Mouse (Mus musculus) gonadal fat pad, adult 2 months (tissue): ENCODE results near the gene Fam172a. TPM values are rescaled to one million over a fixed set of nuclear protein-coding genes. Genes with fewer than 3 reads are reported as not detected.
"Not testable (repeated sequence)": the region's sequence is repeated elsewhere in the genome, so short reads cannot be mapped to it uniquely, and the experiment has no call there.

Source experiments
- DNase-seq: peaks from one replicate; pipeline ENCODE4 v3.0.0-alpha.2; 2012; ENCODE audit warnings: low read depth
- polyA plus RNA-seq: library from polyadenylated mRNA; depleted of rRNA; stranded (reverse); fragments of >200 nt; gene quantifications from 2 replicates; pipeline ENCODE4 v1.2.3, GENCODE M21; 2012; rRNA removed

Gene Fam172a
- polyA plus RNA-seq: 5.9 and 9.3 TPM in 2 replicates

DNA sequence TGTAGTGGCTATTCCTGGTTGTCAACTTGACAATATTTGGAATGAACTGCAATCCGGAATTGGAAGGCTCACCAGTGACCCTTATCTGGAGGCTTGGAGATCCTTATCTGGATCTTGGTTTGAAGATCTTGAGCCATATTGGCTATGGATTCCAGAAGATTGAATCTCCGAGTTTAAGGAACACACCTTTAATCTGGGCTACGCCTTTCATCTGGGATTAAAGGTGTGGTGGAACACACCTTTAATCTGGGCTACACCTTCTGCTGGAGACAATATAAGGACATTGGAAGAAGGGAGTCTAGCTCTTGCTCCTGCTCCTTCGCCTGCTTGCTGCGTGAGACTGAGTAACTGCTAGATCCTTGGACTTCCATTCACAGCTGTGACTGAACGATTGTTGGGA is at the start of gene Fam172a:
Fam172a (plus strand) TSS at position 301 of the 400 bp plus-strand sequence.
- not testable (repeated sequence) for DNase-seq

DNA sequence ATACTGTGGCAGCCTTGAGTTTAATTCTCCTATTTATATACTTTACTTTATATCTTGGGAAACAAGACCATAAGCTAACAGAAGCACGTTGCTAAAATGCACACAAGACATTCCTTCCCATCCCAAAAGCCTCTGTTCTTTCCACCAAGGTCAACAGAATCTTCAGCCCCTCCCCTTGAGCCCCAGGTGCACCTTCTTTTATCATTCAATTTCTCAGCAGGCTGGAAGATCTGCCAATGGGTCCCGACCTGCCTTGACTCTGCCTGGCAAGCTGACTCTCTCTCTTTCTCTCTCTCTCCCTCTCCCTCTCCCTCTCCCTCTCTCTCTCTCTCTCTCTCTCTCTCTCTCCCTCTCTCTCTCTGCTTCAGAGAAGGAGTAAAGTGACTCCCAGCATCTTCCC is 13.2 kb upstream of the Fam172a start:
- DNase-seq: no peak

DNA sequence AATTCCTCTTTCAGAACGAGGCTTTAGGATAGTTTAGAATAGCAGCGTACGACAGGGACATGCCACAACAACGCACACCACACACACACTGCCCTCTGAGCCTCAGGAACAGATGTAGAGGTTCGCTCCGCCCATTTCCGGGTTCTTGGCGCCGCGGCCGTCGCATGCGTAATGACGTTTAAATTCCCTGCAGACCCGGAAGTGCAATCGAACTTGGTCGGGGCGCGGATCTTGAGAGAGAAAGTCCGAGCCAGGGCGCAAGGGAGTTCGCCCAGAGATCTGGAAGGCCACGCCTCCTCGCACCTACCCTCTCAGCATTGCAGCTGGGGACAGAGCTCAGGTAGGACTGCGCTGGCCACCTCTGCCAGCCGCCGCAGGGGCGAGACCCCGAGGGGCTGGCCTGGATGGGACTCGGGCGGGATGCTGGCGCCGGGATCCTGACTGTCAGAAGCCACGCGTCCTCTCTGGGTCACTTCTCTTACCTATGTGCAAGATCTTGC is 6.7 kb downstream of the Fam172a start:
- DNase-seq: peak; percentile 45

DNA sequence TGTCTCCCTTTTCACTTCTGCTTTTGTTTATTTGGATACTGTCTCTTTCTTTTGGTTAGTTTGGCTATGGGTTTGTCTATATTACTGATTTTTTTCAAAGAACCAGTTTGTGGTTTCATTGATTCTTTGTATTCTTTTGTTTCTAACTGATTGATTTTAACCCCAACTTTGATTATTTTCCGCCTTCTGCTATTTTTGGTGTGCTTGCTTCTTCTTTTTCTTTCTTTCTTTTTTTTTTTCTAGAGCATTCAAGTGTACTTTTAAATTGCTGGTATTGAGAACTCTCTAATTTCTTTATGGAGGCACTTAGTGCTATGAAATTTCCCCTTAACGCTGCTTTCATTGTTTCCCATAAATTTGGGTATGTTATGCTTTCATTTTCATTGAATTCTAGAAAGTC is 15.7 kb downstream of the Fam172a start:
- DNase-seq: no peak

DNA sequence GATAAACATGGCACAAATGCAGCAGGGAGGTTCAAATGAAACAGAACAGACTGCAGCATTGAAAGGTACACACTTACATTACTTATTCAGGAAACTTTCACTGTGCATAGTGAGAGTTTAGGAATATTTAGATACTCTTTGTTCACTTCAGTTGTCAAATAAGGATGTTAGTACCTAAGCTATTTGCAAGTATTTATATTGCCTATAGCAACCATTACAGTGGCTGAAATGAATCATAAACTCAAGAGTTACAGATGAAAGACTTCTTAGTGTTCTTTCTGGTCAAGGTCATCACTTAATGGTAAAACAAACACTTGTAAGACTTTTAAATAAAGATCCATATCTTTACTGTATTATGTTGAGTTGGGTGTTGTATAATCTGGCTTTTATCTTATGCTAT is 41.0 kb downstream of the Fam172a start:
- DNase-seq: no peak

DNA sequence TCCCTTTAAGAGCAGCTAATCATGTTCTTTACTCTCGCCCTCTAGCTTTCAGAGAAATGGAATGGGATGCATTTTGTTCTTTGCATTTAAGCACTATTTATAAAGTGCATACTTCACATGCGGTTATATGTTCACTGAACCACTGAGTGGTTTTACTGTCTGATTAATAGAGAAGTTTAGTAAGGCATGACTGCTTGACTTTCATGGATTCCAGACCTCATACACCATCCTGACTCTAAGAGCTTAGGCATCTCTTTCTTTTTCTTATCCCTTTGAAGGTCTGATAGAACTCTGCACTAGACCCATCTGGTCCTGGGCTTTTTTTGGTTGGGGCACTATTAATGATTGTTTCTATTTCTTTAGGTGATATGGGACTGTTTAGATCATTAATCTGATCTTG is 75.8 kb downstream of the Fam172a start:
- no peak for DNase-seq

DNA sequence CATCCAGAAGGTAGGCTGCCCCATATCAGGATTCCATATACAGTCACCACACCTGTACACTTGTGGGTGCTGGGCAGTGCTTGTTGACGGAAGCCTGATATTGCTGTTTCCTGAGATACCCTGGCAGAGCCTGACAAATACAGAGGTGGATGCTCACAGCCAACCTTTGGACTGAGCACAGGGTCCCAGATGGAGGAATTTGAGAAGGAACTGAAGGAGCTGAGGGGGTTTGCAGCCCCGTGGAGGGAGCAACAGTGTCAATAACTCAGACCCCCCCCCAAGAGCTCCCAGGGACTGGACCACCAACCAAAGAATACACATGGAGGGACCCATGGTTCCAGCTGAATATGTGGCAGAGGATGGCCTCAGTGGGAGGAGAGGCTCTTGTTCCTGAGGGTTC is 105.5 kb downstream of the Fam172a start:
- not testable (repeated sequence) for DNase-seq

DNA sequence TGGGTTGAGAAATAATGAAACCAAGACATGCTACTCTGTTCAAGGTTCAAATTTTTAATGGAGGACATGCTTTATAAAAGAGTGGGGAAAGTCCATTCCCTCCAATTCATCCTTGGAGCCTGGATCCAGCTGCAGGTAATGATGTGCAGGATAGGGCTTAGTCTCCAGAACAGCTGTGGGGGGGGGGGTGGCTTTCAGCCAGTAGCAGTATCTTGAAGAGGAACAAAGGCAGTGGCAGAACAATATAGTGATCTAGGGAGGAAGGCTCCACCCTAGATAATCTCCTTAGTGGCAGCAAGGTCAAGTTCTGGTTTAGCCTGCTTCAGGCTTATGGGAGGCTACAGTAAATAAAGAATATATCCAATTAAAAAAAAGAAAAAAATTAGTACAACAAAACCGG is 108.6 kb downstream of the Fam172a start:
- DNase-seq: no peak

DNA sequence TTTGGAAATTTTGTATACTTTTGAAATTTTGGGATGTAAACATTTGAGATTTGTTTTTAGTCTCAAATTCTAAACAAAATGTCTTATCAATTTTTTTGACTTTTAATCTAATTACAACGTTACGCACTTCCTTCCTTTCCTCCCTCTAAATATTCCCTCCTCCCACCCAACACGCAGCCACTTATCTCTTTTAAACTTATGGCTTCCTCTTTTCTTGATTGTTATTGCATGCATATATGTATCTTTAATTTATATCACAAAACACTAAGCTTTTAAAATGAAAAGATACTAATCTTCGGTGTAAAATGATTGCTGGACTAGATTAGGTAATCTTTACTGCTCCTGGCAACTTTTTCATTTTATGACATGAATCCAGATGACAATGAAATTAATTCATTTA is 124.3 kb downstream of the Fam172a start:
- DNase-seq: no peak

DNA sequence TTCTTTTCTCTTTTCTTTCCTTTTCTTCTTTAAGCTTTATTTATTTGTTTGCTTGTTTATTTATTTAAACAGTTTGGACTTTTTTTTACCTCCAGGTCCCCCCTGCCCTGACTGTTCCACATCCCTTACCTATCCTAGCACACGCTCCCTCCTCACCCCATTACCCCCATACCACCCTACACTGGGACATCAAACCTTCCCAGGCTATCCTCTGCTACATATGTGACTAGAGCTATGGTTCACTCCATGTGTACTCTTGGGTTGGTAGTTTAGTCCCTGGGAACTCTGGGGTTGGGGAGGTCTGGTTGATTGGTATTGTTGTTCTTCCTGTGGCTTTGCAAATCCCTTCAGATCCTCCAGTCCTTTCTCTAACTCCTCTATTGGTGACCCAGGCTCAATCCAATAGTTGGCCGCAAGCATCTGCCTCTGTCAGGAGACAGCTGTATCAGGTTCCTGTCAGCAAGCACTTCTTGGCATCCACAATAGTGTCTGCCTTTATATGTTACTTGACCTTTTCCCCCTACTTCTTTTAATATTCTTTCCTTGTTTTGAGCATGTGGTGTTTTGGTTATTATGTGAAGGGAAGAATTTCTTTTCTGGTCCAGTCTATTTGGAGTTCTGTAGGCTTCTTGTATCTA is 141.3 kb downstream of the Fam172a start:
- DNase-seq: no peak

DNA sequence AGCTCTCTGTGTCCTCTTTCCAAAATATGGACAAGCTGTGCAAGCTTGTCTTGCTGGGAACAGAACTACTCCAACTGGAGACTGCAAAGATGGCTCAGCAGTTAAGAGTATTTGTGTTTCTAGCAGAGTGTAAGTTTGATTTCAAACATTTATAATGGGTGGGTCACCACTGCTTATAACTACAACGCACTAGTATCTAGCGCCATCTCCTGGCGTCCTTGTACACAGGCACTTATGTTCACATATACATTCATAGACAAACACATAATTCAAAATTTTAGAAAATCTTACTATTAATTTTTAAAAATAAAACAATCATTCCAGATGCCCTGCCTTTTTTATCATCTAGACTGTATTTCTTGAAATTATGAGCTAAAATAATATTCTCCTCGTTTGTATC is 147.0 kb downstream of the Fam172a start:
- no peak for DNase-seq

DNA sequence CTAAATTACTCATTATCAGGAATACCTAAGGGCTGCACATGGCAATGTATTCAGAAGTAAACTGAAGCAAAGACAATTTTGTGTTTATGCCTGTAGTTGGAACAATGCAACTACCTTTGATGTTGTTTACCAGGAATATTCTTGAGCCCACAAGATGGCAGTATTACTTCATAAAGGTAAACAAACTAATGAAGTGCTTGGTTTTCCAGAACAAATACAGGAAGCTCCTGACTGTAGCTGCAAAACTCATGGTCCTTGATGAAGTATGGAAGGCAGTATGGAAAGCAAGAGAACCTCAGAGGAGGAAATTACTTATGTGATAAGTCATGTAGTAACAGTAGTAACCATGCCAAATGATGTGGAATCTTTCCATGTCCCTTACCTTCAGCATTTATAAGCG is 163.0 kb downstream of the Fam172a start:
- no peak for DNase-seq

DNA sequence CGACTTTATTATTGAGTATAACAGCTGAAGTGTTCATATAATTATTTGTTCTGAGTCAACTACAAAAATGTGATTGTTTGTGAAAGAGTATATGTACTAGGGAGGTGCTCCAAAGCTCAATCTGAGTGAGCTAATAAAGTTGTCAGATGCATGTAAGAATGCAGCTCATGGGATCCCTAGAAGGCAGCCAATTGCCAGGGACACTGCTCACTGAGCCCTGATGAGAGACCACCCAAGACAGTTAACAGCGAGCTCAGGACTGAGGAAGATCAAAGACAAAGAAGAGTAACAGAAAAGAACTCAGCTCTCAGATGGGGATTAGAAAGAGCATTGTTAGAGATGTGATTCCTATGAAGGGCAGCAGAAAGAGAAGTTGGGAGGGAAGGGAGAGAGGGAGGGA is 166.5 kb downstream of the Fam172a start:
- DNase-seq: no peak

DNA sequence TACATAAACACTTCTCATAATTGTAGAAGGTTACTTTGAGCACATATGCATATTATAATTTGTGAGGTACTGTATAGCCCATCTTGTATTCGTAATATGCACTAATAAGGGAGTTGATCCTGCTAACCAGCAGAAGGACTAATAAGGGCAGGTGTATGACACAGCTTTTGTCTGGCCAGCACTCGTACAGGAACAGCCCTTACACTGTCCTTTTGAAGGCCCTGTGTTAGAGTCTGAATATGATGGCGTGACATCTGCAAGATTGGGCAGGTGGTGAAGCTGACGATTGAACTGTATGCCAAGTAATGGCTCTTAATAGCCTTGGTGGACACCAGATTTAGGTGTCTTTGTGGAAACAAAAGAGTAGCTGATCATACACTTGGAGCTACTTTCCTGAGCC is 176.3 kb downstream of the Fam172a start:
- no peak for DNase-seq

DNA sequence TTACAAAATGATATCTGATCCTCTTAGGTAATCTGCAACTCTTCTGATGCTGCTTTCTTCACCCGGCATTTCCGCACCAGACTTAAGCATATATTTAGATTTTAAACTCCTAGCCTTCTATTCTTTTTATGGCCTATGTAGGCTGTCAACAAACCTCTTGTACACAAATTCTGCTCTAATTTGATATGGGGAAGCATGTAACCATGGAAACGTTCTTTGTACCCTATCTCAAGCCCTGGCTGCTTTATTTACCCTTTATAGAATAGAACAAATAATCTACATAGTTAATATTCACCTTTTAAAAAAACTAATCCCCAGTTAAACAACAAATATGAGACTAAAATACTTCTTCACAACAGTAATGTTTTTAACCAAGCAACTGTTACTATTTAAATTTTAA is 176.7 kb downstream of the Fam172a start:
- DNase-seq: no peak

DNA sequence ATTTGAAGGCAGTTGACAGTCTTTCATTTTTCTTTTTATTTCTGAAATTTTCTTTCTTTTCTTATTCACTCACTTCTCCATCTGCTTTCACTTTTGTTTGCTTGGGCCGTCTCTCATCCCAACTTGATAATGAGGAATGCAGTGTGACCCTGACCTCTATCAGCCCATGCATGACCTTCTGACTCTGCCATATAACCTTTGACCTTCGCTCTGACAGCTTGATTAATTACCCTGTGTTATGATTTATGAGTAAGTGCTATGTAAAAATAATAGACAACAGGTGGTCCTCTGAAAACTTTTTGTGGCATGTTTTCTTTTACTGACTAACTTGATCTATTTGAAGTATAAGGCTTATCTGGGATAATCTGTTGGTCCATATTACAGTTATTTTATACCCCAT is 195.8 kb downstream of the Fam172a start:
- no peak for DNase-seq

DNA sequence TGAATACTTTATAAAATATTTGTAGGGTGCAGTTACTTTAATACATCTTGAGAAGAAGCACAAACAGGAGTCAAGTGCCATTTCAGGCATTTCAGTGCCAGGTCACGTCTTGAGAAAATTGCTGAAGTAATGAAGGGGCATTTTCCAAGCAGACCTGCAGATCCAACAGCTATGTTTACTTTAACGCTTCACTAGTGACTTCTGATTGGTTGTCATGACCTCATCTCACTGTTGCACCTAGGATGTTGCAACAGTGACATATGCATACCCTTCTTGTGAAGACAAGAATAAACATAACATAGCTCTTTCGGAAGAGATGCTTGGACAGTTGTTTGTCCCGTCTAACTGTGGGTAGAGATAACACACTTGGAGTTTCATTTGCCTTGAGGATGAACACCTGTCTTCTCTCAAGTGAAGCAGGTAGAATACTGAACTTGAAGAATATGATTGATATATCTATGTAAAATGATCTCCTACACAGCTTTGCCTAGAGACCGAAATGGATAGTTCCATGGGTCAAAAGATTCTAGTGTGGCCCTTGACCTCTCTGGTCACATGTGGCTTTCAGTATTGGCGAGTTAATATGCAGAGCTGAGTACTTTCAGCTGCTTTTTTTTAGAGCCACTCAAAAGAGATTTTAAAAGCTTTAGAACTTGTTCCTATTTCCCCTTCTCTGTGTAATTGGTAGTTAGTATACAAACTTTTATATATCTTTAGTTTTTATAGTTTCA is 196.4 kb downstream of the Fam172a start:
- no peak for DNase-seq

DNA sequence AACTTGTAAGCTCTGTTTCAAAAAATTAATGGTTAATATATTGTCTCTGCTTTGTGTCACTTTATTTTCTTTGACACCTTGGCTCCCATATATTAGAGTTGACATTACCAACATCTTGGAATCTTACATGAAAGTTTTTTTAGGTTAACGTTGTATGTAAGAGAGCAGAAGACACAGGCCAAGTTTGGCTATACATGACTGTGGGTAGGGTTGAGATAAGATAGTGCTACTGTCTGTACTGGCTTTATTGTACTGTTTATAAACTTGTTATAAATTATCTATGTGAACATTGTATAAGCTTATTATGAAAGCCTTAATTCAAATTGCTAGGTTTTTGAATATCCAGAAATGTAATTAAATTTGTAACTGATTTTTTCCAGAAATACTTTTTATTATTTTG is 197.9 kb downstream of the Fam172a start:
- DNase-seq: no peak

DNA sequence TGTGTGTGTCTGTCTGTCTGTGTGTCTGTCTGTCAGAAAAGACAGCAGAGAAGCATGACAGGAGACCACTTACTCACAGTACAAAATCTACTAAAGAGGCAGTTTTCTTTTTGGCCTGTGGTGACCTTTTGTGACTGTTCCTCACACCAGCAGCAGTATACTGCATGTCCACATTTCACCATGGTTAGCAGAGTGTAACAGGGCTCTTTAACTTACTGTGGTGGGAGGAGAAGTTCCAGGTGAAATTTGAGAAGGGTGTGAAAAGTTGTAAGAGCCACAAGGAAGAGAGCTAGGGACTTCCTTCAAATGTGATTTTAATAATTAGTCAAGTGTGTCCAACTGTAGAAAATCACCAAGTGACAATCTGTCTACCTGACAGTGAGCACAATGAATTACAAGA is 199.0 kb downstream of the Fam172a start:
- DNase-seq: no peak

DNA sequence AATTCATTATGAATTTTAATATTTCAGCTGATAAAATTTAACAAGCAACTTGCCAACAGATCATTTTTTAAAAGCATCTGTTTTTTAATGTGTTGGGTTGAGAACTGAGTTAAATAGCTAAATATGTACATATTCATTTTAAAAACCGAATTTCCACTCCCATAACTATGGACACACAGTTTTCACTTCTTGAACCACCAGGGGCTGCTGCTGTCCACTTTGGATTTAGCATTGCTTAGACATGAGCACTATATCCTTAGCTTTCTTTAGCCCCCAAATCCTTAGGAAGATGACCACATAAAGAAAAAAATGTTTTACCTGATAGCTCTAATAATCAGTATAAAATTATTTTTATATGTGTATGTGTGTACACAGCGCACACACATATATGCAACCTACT is 207.4 kb downstream of the Fam172a start:
- DNase-seq: no peak

DNA sequence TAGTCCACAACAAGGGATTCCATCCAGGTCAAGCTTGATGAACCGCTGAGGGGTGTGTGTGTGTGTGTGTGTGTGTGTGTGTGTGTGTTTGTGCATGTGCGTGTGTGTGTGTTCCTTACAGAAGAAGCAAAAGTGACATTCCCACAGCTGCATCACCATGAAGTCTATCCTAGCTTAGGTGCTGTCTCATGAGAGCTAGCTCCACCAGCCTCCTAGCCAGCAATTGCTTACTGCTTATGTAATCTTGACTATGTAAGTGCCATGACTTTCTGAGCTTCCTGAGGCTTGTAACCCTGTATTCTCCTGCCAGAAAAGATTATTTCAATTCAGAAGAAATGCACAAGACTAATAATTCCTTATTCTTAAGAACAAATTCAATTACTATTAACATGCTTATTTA is 221.0 kb downstream of the Fam172a start:
- DNase-seq: no peak

DNA sequence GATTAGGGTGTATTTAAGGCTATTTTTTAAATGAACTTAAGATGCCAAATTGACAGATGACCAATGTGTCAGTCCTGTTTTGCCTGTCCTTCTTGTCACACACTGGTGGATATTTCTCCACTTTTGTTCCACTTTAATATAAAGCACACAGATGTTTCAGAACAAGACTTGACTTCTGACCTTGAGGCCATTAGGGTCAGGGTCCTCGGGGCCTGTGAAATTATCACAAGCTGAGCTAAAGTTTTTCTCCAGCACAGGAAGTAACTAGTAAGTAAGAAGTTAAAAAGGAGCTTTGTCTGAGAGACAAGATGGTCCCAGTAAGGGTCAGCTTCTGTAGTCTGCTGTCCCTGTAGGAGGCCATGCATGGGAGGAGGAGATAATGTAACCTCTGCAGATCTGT is 255.8 kb downstream of the Fam172a start:
- DNase-seq: no peak

DNA sequence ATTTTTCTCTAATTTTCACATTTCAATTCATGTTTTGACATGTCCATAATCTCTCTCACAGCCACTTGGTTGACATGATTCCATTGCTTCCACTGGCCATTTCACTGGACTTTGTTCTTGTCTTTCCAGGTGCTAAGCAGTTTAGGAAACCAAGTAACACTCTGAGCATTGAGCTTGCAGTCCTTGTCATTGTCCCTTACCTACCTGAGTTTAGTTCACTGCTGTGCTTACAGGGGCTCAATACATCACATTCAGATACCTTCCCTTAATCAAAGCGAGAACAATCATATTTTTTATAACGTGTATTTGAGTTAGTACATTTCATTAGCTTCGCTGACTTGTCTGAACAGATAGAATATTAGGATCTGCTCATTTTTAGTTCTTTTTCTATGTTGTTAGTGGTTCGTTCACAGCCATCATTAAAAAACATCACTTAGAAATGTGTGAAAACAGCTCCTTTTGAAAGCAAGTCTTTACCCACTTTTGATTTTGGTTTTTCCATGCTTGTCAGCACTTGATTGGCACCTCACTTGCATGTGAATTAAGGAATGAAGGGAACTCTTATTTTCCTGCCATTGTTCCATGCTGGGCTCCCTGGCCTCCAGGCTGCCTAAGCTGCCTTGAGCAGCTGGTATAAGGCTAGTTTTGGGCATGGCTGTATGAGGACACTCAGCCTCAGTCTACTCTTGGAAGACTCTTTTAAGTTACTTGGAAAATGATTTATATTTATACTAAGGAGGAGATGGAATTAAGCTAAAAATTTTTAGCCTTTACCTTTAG is 257.9 kb downstream of the Fam172a start:
- DNase-seq: no peak
